ENCODE assay signal across 8 mouse cellular contexts in genomic region chr1:90928575-90928934, GRCm38 (mm10). TPM values are rescaled to one million over a fixed set of nuclear protein-coding genes. Genes with fewer than 3 reads are reported as not detected.
DNase-seq lines count a peak whose midpoint lies in the region; ATAC-seq and TF ChIP-seq lines count a peak whose summit lies in the region.

No protein-coding gene starts in this region.

- WGBS in forebrain, embryonic 14.5 days, result 4% methylated on average over 6 of the region's 6 CpGs
- 4% methylated on average over 6 of the region's 6 CpGs for WGBS in heart, postnatal 0 days

- peak; percentile 92 for DNase-seq in ES-CJ7 (ENCODE audit: low read depth, low spot score)
- DNase-seq in c-Kit-positive CD71-positive TER-119-positive erythroid progenitor cells, embryonic 14.5 days (ENCODE audit: low spot score), result peak; percentile 62
- peak; percentile 91 for DNase-seq in forebrain, embryonic 14.5 days (ENCODE audit: low spot score)
- peak; percentile 70 for DNase-seq in heart, postnatal 0 days (ENCODE audit: low spot score)
- DNase-seq in kidney, postnatal 4 days, result peak; percentile 92 to 93
- peak; percentile 84 to 89 for DNase-seq in lung, adult 18-20 months
- DNase-seq in ovary, postnatal 10 days (ENCODE audit: low spot score), result peak; percentile 74
- DNase-seq in thymus, postnatal 10 days (ENCODE audit: low spot score in 2 of 2), result peak; percentile 39 to 73

- peak; percentile 93 for TF ChIP-seq CTCF in heart, postnatal 0 days (IDR thresholded peaks at IDR 0.05; ENCODE audit: low read depth)

- ATAC-seq in forebrain, embryonic 14.5 days, result peak; percentile 54; the same call in 1 of the 2 replicates
- peak; percentile 47; the same call in 1 of the 2 replicates for ATAC-seq in heart, postnatal 0 days (ENCODE audit: insufficient read depth, low read depth)

- no peak overlapping the region for H3K27ac ChIP-seq in forebrain, embryonic 14.5 days (ENCODE audit: low read depth, low read length)
- no peak overlapping the region for H3K27ac ChIP-seq in heart, postnatal 0 days (ENCODE audit: low read depth)

- TF ChIP-seq EP300 in heart, postnatal 0 days (IDR thresholded peaks at IDR 0.05; ENCODE audit: low read depth), result no peak

- H3K9ac ChIP-seq in forebrain, embryonic 14.5 days (ENCODE audit: low read length), result no peak overlapping the region
- no peak overlapping the region for H3K9ac ChIP-seq in heart, postnatal 0 days (replicated peaks; ENCODE audit: low read depth, low read length)

- H3K9me3 ChIP-seq in forebrain, embryonic 14.5 days (replicated peaks; ENCODE audit: control insufficient read depth, low read length), result no peaks in the 10 kb centered on the region
- H3K9me3 ChIP-seq in heart, postnatal 0 days (replicated peaks; ENCODE audit: control insufficient read depth, low read length), result no peaks in the 10 kb centered on the region

- peak overlapping the region; percentile 42 for H3K4me2 ChIP-seq in forebrain, embryonic 14.5 days (ENCODE audit: low read length)
- peak overlapping the region; percentile 58 for H3K4me2 ChIP-seq in heart, postnatal 0 days (ENCODE audit: low read depth, low read length)

- H3K4me3 ChIP-seq in forebrain, embryonic 14.5 days (ENCODE audit: low read depth, low read length), result no peak overlapping the region
- H3K4me3 ChIP-seq in heart, postnatal 0 days (ENCODE audit: low read depth, low read length), result peak overlapping the region; percentile 23

- peaks cover 3% of the 10 kb centered on the region; the same call in 1 of the 2 replicates for H3K4me1 ChIP-seq in forebrain, embryonic 14.5 days (ENCODE audit: control insufficient read depth, insufficient read depth, low read length)
- peaks cover 13% of the 10 kb centered on the region; the same call in 1 of the 2 replicates for H3K4me1 ChIP-seq in heart, postnatal 0 days (ENCODE audit: control insufficient read depth, insufficient read depth)

- no peaks in the 10 kb centered on the region for H3K36me3 ChIP-seq in forebrain, embryonic 14.5 days (ENCODE audit: control insufficient read depth, insufficient read depth, low read length)
- H3K36me3 ChIP-seq in heart, postnatal 0 days (replicated peaks; ENCODE audit: control insufficient read depth, insufficient read depth, low read length), result no peaks in the 10 kb centered on the region

- 0 out of 2 replicates have a peak, but pooled peaks cover 6% of the 10 kb centered on the region for H3K27me3 ChIP-seq in forebrain, embryonic 14.5 days (replicated peaks; ENCODE audit: control insufficient read depth, insufficient read depth, low read length)
- no peaks in the 10 kb centered on the region for H3K27me3 ChIP-seq in heart, postnatal 0 days (ENCODE audit: control insufficient read depth, insufficient read depth, low read length)

RNA-seq across cellular contexts. Expression of gene Mlph, which starts 13.7 kb away (rescaled TPM):
- polyA plus RNA-seq in forebrain, embryonic 14.5 days (2014; fragmentation: Nextera tagmentation; extraction: Ambion mirVana), result 0.05 and 0.38 TPM in 2 replicates
- total RNA-seq in heart, postnatal 0 days (2014; rRNA removed; ENCODE audit: low replicate concordance), result 0.04 and 0.27 TPM in 2 replicates
- polyA plus RNA-seq in heart, postnatal 0 days (2015; fragmentation: Nextera tagmentation; extraction: Ambion mirVana), result 0.12 TPM in 2 replicates

RNA-seq across cellular contexts. Expression of gene Prlh, which starts 24.4 kb away (rescaled TPM):
- polyA plus RNA-seq in forebrain, embryonic 14.5 days (2014; fragmentation: Nextera tagmentation; extraction: Ambion mirVana), result not detected in 2 replicates
- total RNA-seq in heart, postnatal 0 days (2014; rRNA removed; ENCODE audit: low replicate concordance), result not detected in 2 replicates
- polyA plus RNA-seq in heart, postnatal 0 days (2015; fragmentation: Nextera tagmentation; extraction: Ambion mirVana), result not detected in 2 replicates

RNA-seq across cellular contexts. Expression of gene Rab17, which starts 40.9 kb away (rescaled TPM):
- 0.11 and 0.36 TPM in 2 replicates for polyA plus RNA-seq in forebrain, embryonic 14.5 days (2014; fragmentation: Nextera tagmentation; extraction: Ambion mirVana)
- total RNA-seq in heart, postnatal 0 days (2014; rRNA removed; ENCODE audit: low replicate concordance), result 7.1 and 8.4 TPM in 2 replicates
- 5.1 and 5.6 TPM in 2 replicates for polyA plus RNA-seq in heart, postnatal 0 days (2015; fragmentation: Nextera tagmentation; extraction: Ambion mirVana)
